Mouse (Mus musculus) hindbrain, embryonic 15.5 days (tissue): Measurements from ENCODE around the gene Axin1. TPM values are rescaled to one million over a fixed set of nuclear protein-coding genes. Genes with fewer than 3 reads are reported as not detected.
A peak's percentile ranks its signal among the peaks of the same experiment; 100 is the strongest.
"Not testable (repeated sequence)": the region's sequence is repeated elsewhere in the genome, so short reads cannot be mapped to it uniquely, and the experiment has no call there.

Source experiments
- ATAC-seq: fragments of 200-750 bp; cut with Nextera tagmentation; 2 replicates; pipeline ENCODE4 v1.8.0; 2017; ENCODE audit warnings: low read depth, moderate number of reproducible peaks, moderate TSS enrichment; ENCODE audit not compliant: low FRiP score
- H3K27ac ChIP-seq: fragments of 300-500 bp; sonication (generic); replicated peaks from 2 replicates; pipeline ENCODE4 v1.5.1; 2015; ENCODE audit warnings: mild to moderate bottlenecking, inconsistent platforms
- H3K27me3 ChIP-seq: fragments of 300-500 bp; sonication (generic); 2 replicates; pipeline ENCODE4 v1.6.1; 2015; ENCODE audit warnings: control low read depth, inconsistent platforms
- H3K36me3 ChIP-seq: fragments of 300-500 bp; sonication (generic); 2 replicates; pipeline ENCODE4 v1.6.1; 2015; ENCODE audit warnings: control low read depth, inconsistent platforms
- H3K4me1 ChIP-seq: fragments of 300-500 bp; sonication (generic); replicated peaks from 2 replicates; pipeline ENCODE4 v1.6.1; 2015; ENCODE audit warnings: control low read depth, inconsistent platforms
- H3K4me2 ChIP-seq: fragments of 300-500 bp; sonication (generic); 2 replicates; pipeline ENCODE4 v1.6.1; 2015; ENCODE audit warnings: moderate library complexity, mild to moderate bottlenecking, inconsistent platforms
- H3K4me3 ChIP-seq: fragments of 300-500 bp; sonication (generic); 2 replicates; pipeline ENCODE4 v1.5.1; 2015; ENCODE audit warnings: mild to moderate bottlenecking, inconsistent platforms
- H3K9ac ChIP-seq: fragments of 300-500 bp; sonication (generic); 2 replicates; pipeline ENCODE4 v1.6.1; 2015; ENCODE audit warnings: inconsistent platforms
- H3K9me3 ChIP-seq: fragments of 300-500 bp; sonication (generic); 2 replicates; pipeline ENCODE4 v1.6.1; 2016; ENCODE audit warnings: control low read depth, inconsistent platforms
- WGBS: fragments of 180-500 bp; shearing (Covaris S2); methylation state at CpG from one replicate; pipeline ENCODE4 v1.1.7; 2015; 5-methylcytosine and 5-hydroxymethylcytosine counted together
- polyA plus RNA-seq: library from polyadenylated mRNA; unstranded; fragments of >200 nt; fragmentation: Nextera tagmentation; extraction: Ambion mirVana; gene quantifications from 2 replicates; pipeline ENCODE4 v1.2.1, GENCODE M21; 2015

Gene Axin1
- polyA plus RNA-seq, 1 experiment from 2014 or later = 15.5 TPM

DNA sequence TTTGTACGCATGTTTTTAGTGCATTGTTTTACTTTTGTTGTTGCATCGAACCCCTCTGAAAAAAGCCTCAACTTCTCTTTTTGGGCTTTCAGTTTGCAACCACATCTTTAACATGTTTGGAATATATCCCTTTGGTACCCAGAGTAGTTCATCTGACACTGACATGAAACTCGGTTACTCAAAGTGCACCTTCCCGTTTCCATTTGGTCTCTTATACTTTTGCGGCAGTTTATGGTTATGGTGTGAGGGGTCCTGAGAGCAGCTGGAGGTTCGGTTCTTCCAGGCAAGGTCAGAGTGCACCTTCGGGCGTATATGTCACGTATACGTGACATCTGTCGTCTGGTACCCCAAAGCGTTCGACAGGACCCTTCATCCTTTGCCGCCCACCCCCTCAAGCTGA lies 25.7 kb upstream of the Axin1 start:
- Histone ChIP-seq H3K9me3 (no peaks in the 10 kb centered on the region), H3K4me1 (peaks cover 12% of the 10 kb centered on the region), H3K4me2 (peak overlapping the region; percentile 98), H3K36me3 (no peaks in the 10 kb centered on the region), H3K4me3 (peak overlapping the region; percentile 83), H3K27me3 (peaks cover 41% of the 10 kb centered on the region), H3K27ac (peak overlapping the region; percentile 70; the same call in 1 of the 2 replicates), H3K9ac (peak overlapping the region; percentile 90)
- 15% methylated on average over 14 of the region's 14 CpGs for WGBS
- no peak for ATAC-seq

DNA sequence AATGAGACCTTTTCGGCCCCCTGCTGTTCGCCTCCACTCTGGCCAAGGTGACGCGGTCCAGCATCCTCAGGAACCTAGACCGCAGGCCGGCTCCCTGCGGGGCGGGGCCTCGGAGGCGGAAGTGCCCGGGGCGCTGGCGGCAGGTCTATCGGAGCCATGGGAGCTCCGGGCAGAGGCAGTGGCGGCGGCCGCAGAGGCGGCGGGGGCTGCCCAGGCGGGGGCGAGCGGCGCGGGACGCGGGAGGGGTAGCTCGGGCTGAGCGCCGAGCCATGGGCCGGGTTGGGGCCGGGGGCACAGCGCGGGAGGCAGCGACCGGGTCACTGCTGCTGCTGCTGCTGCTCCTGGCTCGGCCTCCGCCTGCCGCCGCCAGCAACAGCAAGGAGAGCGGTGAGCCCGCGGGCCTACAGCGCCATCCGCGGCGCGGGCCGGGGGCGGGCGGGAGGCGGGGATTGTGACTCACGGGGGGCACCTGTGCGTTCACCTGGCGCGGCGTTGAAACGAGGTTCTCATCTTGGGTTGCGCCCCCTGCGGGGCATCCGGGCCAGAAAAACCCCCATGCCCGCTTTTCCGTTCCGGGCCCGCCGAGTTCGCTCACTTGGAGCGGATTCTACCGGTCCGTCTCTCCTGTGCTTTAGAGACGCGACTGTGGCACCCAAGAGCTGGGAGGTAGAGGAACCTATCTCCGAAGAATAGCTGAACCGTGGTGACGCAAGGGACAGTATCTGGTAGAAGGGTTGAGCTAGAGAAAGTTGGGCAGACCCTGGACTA lies 25.1 kb upstream of the Axin1 start, which contains the start of gene Tmem8:
Gene Tmem8, plus strand, starts transcription at position 119 of the 768 bp plus-strand sequence.
- Histone ChIP-seq H3K4me1 (peaks cover 12% of the 10 kb centered on the region), H3K36me3 (no peaks in the 10 kb centered on the region), H3K9ac (peak within 1 kb of the TSS; percentile 90), H3K27ac (peak within 1 kb of the TSS; percentile 70), H3K4me2 (peak within 1 kb of the TSS; percentile 98), H3K9me3 (no peaks in the 10 kb centered on the region), H3K27me3 (peaks cover 41% of the 10 kb centered on the region), H3K4me3 (peak within 1 kb of the TSS; percentile 83)
- under 1% methylated on average over 53 of the region's 75 CpGs for WGBS
- ATAC-seq = peak; percentile 76

DNA sequence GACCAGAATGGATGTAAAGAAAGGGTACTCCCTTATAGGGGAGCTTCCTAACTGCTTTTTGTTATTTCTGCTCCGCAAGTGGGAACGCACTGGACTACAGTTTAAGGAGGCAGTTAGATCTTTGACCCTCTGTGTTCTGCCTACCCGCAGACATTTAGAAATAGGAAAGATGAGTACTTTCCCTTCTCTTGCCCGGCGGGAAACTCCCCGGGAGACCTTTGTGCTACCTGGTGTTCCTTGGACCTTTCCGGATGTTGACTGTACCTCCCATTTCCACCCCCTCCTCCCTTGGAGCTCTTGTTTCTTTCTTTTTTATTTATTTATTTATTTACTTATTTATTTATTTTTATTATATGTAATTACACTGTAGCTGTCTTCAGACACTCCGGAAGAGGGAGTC lies 24.4 kb upstream of the Axin1 start:
- Histone ChIP-seq H3K9ac (peak overlapping the region; percentile 90), H3K27ac (peak overlapping the region; percentile 70; the same call in 1 of the 2 replicates), H3K9me3 (no peaks in the 10 kb centered on the region), H3K27me3 (peaks cover 44% of the 10 kb centered on the region), H3K4me1 (peaks cover 12% of the 10 kb centered on the region), H3K4me3 (peak overlapping the region; percentile 83), H3K36me3 (no peaks in the 10 kb centered on the region), H3K4me2 (peak overlapping the region; percentile 98)
- 12% methylated on average over 8 of the region's 8 CpGs for WGBS
- ATAC-seq = no peak

DNA sequence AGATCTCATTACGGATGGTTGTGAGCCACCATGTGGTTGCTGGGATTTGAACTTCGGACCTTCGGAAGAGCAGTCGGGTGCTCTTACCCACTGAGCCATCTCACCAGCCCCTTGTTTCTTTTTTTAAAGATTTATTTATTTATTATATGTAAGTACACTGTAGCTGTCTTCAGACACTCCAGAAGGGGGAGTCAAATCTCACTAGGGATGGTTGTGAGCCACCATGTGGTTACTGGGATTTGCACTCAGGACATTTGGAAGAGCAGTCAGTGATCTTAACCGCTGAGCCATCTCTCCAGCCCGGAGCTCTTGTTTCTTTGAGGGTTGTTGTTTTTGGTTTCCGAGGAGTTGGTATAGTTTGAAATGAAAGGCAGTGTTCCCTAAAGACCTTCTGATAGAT lies 24.0 kb upstream of the Axin1 start:
- H3K27ac ChIP-seq, H3K4me3 ChIP-seq, H3K9me3 ChIP-seq, H3K4me2 ChIP-seq, H3K36me3 ChIP-seq, H3K9ac ChIP-seq, ATAC-seq: not testable (repeated sequence)
- Histone ChIP-seq H3K27me3 (peaks cover 45% of the 10 kb centered on the region), H3K4me1 (peaks cover 12% of the 10 kb centered on the region)
- 66% methylated on average over 7 of the region's 7 CpGs for WGBS

DNA sequence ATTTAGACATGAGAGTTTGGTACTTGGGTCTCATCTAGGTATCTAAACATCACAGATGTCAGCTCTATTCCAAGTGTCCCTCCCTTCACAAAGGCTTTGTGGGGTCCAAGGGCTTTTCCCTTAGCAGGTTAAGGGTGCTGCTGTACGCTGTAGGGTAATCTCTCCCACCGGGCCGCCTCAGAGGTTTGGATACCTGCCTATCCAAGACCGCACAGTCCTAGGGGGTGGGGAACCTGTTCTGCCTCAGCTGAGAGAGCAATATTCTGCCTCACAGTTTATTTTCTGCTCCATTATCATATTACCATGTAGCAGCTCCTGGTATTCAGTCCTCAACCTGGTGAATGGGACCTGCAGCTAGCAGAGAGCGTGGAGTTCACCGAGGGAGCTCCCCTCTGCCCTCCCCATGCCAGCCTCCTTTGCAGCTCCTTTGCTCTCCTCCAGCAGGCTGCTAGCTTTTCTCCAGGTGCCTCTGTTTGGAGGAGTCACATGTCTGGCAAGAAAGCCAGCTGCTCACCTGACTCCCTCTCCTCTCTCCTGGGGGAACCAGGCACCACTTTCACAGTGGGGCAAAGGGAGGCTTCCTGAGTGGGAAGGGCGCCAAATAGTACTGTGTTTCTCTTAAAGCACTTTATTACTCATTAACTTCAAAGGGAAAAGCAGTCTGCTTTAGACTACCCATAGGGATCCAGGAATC lies 23.1 kb upstream of the Axin1 start:
- Histone ChIP-seq H3K4me2 (no peak overlapping the region), H3K36me3 (no peaks in the 10 kb centered on the region), H3K27ac (no peak overlapping the region), H3K9ac (no peak overlapping the region), H3K4me1 (peaks cover 12% of the 10 kb centered on the region), H3K4me3 (no peak overlapping the region), H3K9me3 (no peaks in the 10 kb centered on the region), H3K27me3 (peaks cover 45% of the 10 kb centered on the region)
- no peak for ATAC-seq
- 83% methylated on average over 7 of the region's 7 CpGs for WGBS

DNA sequence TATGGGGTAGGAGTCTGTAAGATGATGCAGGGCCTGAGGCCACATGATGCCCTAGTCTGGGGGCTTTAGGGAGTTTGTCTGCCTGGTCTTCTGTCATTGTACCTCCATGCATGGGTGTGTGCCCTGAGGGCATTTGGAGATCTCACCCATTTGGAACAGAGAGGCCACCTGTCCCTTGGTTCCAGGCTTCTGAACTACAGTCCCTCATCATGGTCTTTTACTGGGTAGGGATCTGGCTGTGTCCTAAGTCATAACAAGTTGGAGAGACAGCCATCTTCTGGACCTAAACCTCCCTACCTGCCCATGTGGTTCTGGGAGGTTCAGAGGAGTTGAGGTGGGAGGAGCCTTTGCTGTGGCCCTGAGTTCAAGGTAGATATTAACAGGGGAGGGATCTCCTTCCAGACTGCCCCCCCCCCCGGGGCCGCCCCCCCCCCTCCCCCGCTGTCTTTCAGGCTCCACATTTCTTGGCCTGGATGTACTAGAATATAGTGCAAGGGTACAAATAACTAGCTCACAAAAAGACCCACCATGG lies 22.5 kb upstream of the Axin1 start:
- no peak overlapping the region for H3K27ac ChIP-seq
- WGBS = 62% methylated on average over 3 of the region's 3 CpGs
- no peak for ATAC-seq
- no peak overlapping the region for H3K4me2 ChIP-seq
- no peaks in the 10 kb centered on the region for H3K36me3 ChIP-seq
- peaks cover 39% of the 10 kb centered on the region for H3K27me3 ChIP-seq
- H3K9ac ChIP-seq = no peak overlapping the region
- peaks cover 12% of the 10 kb centered on the region for H3K4me1 ChIP-seq
- no peaks in the 10 kb centered on the region for H3K9me3 ChIP-seq
- H3K4me3 ChIP-seq = no peak overlapping the region

DNA sequence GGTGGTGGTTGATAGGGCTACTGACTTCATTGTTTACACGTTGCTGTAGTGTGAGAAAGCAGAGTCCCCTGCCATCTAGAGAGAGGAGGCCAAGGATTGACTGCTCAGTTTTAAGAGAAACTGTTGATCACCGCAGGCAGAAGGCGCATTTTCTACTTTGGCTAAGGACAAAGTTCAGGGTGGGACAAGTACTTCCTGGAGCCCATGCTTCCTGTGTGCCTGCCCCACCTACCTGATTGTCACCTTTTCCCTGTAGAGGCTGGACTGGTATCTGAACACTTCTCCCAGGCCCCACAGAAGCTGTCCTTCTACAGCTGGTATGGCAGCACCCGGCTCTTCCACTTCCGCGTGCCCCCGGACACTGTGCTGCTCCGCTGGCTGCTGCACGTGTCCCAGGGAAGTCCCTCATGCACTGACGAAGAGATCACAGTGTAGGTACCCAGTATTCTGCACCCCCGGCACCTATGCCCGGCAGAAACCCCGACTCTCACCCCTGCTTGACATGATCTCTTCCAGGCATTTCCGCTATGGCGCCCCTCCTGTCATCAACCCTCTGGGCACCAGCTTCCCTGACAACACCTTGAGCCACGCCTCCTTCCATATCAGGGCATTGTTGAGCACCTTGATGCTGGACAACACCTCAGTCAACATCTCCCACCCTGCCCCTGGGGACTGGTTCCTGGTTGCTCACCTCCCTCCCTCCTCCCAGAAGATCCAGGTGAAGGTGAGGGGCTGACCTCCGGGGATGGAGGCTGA lies 21.8 kb upstream of the Axin1 start:
- no peak overlapping the region for H3K4me2 ChIP-seq
- no peaks in the 10 kb centered on the region for H3K36me3 ChIP-seq
- no peak overlapping the region for H3K9ac ChIP-seq
- 86% methylated on average over 17 of the region's 17 CpGs for WGBS
- no peak for ATAC-seq
- peaks cover 12% of the 10 kb centered on the region for H3K4me1 ChIP-seq
- H3K4me3 ChIP-seq = no peak overlapping the region
- peaks cover 39% of the 10 kb centered on the region for H3K27me3 ChIP-seq
- H3K9me3 ChIP-seq = no peaks in the 10 kb centered on the region
- H3K27ac ChIP-seq = no peak overlapping the region

DNA sequence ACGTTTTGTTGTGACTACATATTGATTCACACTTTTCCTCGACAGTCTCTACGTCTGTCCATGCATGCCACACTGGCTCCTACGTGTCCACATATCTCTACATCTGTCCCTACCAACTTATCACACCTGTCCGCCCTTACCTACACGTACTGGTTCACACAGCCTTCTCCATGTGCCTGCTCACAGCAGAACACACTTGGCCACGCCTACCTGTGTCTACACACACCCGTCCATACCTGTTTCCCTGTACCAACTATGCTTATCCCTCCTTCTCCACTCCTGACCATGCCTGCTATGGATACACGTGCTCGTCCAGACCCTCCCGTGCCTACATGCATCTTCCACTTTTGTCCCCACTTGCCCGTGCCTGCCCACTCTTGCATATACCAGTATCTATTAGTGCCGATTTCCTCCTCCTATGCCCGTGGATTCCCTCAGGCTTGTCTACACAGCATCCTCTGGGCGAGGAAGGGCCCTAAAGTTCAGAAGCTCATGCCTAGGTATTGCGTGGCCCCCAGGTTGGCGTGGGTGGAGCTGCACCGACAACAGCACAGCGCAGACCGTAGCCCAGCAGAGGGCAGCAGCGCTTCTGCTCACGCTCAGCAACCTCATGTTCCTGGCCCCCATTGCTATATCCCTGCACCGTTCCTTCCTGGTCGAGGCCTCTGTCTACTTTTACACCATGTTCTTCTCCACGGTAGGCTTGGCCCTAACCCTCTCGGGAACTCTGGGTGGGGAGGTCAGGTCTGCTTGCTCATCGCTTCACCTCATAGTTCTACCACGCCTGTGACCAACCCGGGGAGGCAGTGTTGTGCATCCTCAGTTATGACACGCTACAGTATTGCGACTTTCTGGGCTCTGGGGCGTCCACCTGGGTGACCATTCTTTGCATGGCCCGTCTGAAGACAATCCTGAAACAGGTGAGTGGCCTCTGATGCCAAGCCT lies 18.4 kb upstream of the Axin1 start:
- no peak overlapping the region for H3K4me3 ChIP-seq
- no peak overlapping the region for H3K9ac ChIP-seq
- H3K27me3 ChIP-seq = peaks cover 24% of the 10 kb centered on the region
- no peak for ATAC-seq
- WGBS = 48% methylated on average over 33 of the region's 33 CpGs
- no peaks in the 10 kb centered on the region for H3K36me3 ChIP-seq
- H3K27ac ChIP-seq = no peak overlapping the region
- no peak overlapping the region for H3K4me2 ChIP-seq
- no peaks in the 10 kb centered on the region for H3K9me3 ChIP-seq
- peaks cover 13% of the 10 kb centered on the region for H3K4me1 ChIP-seq

DNA sequence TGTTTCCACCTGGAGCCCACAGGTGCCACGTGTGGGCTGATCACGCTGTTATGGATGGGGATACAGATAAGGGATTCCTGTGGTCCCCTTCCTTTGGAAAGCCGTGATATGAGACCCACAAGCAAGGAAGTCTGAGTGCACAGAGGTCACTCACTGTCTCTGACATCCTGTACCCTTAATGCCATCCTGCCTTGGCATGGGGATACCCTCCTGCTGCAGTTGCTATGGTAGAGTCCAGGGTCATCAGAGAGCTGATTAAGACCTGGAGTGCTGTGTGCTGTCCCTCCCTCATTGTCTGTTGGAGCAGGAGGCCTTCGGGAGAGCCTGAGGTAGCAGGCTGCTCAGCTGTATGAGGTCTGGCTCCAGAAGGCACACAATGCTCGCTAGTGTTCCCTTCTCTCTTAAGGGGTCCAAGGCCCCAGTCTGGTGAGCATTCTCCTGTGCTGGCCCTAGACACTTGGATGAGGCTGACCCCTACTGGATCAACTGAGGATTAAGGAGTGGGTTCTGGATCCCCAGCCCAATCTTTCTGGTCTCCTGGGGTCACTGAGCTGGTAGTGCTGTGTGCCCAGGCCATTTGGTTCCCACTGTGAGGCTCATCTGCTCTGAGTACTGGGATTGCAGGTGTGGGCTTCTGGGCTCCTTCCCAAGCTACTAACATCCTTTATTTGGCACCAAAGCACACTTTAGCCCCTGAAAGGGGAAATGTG lies 15.9 kb upstream of the Axin1 start:
- WGBS = 56% methylated on average over 5 of the region's 5 CpGs
- Histone ChIP-seq H3K9ac (no peak overlapping the region), H3K4me3 (no peak overlapping the region), H3K27ac (no peak overlapping the region), H3K9me3 (no peaks in the 10 kb centered on the region), H3K4me2 (no peak overlapping the region), H3K36me3 (peaks cover 16% of the 10 kb centered on the region), H3K27me3 (0 out of 2 replicates have a peak, but pooled peaks cover 4% of the 10 kb centered on the region), H3K4me1 (peaks cover 17% of the 10 kb centered on the region)
- no peak for ATAC-seq

DNA sequence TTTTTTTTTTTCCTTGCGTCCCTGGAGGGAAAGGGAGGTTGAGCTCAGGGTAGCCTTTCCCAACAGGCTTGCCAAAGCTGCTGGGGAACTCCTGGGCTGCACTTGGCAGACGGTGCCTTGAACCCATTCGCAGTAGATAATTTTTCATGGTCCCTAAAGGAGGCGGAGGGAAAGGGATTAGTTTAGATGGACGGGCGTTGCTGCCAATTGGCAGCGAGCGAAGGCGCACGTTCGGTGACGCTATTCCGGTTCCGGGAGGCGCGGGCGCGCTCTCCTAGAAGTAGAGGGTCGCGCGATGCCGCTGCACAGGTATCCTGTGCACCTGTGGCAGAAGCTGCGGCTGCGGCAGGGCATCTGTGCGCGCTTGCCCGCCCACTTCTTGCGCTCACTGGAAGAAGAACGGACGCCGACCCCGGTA lies 15.2 kb upstream of the Axin1 start, which contains the start of gene Mrpl28:
Gene Mrpl28, plus strand, starts transcription at position 234 of the 418 bp plus-strand sequence.
- 0% methylated on average over 32 of the region's 32 CpGs for whole genome bisulfite sequencing
- peaks cover 16% of the 10 kb centered on the region for H3K36me3 ChIP-seq
- H3K4me2 ChIP-seq = peak within 1 kb of the TSS; percentile 89
- H3K9ac ChIP-seq = peak within 1 kb of the TSS; percentile 89
- peak; percentile 89 for ATAC-seq
- 0 out of 2 replicates have a peak, but pooled peaks cover 4% of the 10 kb centered on the region for H3K27me3 ChIP-seq
- H3K27ac ChIP-seq = peak within 1 kb of the TSS; percentile 71
- no peaks in the 10 kb centered on the region for H3K9me3 ChIP-seq
- peaks cover 17% of the 10 kb centered on the region for H3K4me1 ChIP-seq
- peak within 1 kb of the TSS; percentile 97 for H3K4me3 ChIP-seq
